Mouse (Mus musculus): ENCODE results near the gene Trmu.

DNA sequence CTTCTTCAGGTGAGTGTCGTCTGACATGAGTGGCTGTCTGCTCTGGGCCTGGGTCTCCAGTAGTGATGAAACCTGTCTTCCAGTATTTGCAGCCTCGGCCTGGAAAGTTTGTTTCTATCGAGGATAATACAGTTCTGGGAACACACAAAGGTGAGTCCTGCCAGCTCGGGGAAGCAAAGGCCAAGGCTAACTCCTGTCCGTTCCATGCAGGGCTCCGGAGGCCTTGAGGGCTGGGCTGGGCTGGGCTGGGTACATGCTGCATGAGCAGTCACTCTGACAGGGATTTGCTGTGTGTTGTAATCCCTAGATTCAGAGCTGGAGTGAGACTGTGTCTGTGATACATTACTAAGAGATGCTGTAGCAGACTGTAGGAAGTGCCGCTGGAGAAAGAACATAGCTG, 14.8 kb downstream of the Trmu start:
- no peak for TF ChIP-seq GATA1 (IDR thresholded peaks at IDR 0.05; ENCODE audit: borderline replicate concordance, low read length)
- TF ChIP-seq FLI1 (IDR thresholded peaks at IDR 0.05; ENCODE audit: low read length) = no peak

Data from megakaryocyte, embryonic 14.5 days (primary cell).